Mouse (Mus musculus) left cerebral cortex, postnatal 10 days (tissue): ENCODE results near the gene Mrpl9. TPM values are rescaled to one million over a fixed set of nuclear protein-coding genes. Genes with fewer than 3 reads are reported as not detected.

Experiments used
- DNase-seq, 2 experiments: peaks; one replicate each; pipeline ENCODE4 v3.0.0; 2021 to 2022; ENCODE audit warnings: low spot score in 2 of 2, mixed read lengths in 1 of 2; ENCODE audit errors: extremely low spot score in 1 of 2
- intact Hi-C: fragments of 180-260 bp; cut with DNase I; formaldehyde crosslinking; loops from one replicate; pipeline ENCODE4 v1.15.1; 2025
- total RNA-seq, 2 experiments: library from RNA; stranded (reverse); gene quantifications; 2 replicates each; pipeline ENCODE4 v1.2.3; 2021

Mrpl9 gene
- total RNA-seq, 2 experiments from 2014 or later: 39.8 to 41.2 TPM

DNA sequence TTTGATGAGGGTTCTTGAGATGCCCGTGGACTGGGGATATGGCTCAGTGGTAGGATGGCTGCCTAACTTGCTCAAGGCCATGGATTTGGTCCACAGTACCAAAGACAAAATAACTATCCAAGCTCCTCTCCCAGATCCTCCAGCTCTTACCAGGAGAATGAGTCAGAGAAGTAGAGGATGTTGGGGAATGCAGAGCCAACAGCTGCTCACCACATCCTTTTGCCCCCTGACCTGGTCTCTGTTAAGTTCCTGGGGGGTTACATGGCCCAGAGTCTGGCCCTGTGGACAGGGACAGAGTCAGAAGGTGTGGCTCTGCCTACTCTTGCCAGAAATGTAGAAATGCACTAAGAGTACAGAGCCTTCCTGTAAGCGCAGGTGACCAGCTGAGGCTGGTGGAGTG, 16.7 kb downstream of the Mrpl9 start:
- no peak for DNase-seq
- intact Hi-C loops: loop anchor here (5.0 kb wide), 1 partner anchor 137 kb away; no protein-coding TSS in a partner anchor

DNA sequence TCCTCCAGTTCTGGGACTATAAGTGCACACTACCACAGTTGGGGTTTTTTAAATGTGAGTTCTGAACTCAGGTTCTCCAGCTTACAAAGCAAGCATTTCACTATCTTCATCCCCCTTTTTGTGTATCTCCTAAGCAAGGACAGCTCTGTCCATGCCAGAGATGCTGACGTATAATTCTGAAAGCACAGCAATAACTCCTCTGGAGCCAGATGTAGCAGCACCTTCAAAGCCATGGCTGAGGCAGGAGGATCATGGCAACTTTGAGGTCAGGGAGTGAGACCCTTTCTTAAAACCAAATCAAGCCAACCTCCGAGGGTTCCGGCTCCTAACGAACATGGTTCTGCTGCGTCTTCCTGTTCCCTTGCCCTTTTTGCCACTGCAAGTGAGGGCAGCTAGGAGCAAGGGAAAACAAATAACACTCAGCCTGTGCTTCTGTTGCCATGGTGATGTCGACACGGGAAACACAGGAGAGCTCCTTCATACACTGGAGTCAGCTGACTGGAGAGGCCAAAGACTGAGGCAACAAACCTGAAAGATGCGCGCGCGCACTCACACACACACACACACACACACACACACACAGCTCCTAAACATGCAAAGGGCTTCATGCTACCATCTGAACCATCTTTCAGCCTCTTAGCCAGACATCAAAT, 20.9 kb downstream of the Mrpl9 start:
- DNase-seq: no peak
- intact Hi-C loops: no loop called here

DNA sequence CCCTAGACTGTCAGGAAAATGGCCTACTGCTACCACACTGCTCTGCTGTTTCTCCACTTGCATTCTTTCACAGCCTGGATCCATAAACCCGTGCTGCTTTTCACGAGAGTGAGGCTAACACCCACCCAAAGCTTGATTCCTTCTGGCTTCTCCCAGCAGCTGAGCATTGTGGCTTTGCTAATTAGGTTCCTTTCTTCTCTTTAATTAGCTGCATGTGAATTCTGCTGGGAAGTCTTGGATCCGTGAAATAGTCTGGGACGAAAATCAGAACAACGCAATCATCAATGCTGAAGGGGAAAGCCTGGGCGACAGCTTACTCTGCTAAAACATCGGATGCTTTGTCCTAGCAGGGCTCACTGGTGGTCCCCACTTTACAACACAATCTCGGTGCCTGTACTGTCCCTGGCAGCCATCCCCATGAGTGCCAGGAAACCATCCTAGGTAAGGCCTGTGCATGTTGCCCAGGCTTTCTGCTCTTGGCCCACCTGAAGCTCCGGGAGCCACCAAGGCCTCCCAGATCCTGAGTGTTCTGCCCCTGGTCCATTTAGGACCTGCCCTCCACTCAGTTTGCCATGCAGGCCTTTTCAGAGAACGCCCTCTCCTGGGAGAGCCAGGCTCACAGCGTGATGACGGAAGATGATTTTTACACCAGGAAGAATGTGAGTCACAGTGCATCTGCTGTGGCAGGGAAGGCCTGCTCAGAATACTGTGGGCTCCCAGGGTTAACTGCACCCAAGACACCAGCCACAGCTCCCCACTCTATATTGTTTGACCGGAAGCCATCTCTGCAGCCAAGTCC, 22.7 kb downstream of the Mrpl9 start:
- intact Hi-C loops: no loop called here
- DNase-seq: peak in 1 of 2 experiments; percentile 79

DNA sequence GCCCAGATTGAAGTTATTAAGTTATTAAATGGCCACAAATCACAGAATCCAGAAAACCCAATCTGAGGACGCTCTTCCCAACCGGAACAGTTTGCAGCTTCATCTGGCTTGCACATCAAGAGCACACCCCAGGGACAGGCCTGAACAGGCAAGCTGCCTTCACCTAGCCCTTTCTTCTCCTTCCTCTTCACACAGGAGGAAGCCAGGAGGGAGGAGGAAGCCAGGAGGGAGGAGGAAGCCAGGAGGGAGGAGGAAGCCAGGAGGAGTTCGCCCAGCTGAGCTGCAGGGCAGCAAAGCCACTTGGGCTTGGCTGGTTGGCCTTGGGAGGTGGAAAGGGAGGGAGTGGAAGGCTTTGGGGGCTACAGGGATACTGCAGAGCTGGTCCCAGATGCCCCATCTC, 25.8 kb downstream of the Mrpl9 start:
- DNase-seq: no peak
- intact Hi-C loops: no loop called here

DNA sequence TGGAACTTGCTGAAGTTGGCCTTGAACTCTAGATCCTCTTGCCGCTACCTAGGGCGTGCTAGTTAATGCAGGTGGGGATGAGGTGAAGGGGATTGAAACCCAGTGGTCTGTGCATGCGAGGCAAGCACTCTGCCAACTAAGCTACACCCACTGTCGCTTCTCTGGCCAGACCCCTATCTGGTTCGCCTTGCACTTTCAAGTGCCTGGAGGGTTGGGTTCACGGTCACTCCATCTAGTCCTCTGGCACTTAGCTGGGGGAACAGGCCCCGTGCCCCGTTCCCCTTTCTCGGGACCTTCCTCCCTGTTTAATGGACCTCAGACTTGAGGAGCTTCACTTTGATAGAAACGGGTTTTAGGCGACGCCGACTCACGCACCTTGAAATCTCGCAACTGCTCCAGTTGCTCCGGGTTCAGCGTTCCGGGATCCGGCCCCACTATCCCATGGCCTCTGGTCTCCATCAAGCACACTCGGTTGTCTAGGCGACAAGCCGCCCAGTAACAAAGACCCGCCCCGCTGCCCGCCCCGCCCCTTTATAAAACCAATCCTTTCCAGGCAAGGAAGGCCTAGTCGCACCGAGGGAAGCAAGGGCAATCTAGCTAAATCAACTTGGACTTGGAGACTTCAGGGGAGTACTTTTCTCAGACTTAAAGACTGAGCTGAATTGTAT, 29.5 kb downstream of the Mrpl9 start:
- DNase-seq: no peak
- intact Hi-C loops: no loop called here

DNA sequence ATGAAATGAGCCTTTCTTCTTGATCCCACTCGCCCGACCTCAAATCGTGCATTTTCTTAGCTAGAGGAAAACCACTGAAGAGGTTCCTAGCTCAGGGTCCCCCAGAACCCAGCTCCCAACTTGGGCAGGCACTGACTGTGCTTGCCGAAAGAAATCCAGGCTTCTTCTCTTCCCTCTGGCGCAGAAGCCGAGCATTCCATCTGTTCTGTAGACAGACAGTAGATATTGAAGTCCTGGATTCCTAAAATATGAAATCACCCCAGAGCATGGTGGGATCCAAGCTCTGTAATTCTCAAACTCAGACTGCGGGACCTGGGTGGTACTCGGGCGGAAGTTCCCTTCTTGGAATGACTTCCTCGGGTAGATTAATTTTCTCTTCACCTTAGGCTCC, 30.0 kb downstream of the Mrpl9 start:
- DNase-seq: no peak
- intact Hi-C loops: no loop called here

DNA sequence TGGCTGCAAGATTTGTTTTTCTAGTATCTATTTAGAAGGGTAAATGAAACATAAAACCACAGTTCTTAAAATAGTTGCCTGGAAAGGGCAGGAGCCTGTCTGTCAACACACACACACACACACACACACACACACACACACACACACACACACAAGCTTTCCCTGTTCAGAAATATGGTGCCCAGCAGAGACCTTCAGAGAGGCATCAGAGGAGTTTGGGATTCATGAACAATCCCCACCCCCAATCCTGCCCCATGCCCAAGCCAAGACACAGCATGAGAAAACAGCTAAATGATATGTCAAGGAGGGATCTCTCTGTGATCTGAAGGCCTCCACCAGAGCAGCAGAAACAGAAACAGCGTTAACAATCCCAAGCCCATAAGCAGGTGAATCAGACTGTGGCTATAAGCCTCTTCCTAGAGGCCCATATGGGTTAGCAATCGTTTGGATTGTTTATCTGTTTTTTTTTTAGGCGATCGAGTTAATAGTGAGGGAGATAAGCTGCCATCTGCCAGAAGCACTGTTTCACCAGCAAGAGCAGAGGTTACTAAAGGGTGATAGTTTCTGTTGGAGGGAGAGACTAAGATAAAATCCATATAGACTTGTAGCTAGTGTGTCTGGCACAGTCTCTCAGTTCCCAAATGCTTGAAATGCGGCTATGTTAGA, 30.6 kb downstream of the Mrpl9 start:
- intact Hi-C loops: no loop called here
- DNase-seq: no peak

DNA sequence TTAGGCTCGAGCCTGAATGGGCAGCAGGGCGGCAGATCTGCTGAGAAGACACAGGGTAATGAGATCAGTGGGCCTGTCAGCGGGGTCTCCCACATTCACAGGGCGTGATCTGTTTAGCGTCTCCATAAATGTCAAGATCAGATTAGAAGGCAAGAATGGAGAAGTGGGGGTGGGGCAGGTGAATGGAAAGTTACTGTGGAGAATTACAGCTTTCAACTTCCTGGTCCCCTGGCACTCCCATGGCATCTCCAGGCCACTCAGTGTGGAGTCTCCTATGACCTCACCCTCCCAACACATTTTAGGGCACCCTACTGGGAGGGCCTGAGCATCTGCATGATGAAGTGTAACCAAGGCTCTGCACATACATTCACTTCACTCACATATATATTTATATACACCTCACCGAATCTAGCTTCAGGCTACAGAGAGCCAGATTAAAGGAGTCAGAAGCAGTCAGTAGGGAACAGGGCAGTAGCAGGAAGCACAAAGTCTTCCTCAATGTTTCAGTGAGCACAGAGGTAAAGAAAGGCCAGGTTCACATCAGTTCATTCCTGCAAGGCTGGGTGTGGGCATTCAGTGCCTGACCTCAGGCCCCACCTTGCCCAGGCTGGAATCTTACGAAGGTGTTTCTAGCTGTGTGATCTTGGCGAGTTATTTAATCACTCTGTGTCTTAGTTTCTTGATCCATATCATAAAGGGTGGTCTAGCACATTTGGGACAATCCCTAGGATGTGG, 33.4 kb downstream of the Mrpl9 start:
- intact Hi-C loops: no loop called here
- no peak for DNase-seq

DNA sequence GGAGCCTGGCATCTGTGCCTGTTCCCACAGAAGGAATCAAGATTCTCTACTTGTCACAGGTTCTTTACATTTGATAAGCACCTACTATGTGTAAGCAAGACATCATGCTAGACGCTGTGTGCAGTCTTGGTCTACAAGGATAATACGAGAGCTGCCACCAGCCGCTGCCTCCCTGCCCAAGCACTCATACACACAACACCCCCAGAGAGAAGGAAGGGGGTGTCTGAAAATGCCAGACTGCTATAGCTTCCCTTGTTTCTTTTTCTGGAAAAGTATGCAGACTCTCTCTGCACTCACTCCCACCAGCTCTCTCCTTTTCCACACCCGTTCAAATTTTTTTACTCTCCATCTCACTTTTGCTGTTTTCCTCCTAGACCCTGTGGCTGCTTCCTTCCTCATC, 34.3 kb downstream of the Mrpl9 start:
- intact Hi-C loops: no loop called here
- no peak for DNase-seq

DNA sequence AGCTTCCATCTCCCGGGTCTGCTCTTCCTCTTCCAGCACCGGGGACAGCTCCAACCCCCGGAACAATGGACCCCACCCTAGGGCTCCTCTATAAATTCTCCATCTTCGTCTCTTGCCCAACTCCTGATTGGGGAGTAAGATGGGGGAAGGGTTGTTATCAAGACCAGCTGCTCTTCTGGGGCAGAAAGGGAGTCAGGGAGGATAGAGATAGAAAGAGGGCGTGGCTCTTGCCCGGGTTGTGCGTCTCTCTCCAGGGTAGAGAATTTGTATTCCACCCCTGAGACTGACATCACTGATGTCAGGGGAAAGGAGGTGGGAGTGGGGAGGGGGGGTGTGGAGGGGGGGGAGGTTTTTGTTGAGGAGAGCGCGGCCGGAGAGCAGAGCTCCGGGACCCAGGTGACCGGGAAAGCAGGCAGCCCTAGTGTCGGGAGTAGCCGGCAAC, 34.9 kb downstream of the Mrpl9 start, which contains the start of gene Celf3:
Gene Celf3, plus strand, starts transcription at position 315 of the 442 bp plus-strand sequence.
- DNase-seq: peak; percentile 64 to 79
- intact Hi-C loops: no loop called here

DNA sequence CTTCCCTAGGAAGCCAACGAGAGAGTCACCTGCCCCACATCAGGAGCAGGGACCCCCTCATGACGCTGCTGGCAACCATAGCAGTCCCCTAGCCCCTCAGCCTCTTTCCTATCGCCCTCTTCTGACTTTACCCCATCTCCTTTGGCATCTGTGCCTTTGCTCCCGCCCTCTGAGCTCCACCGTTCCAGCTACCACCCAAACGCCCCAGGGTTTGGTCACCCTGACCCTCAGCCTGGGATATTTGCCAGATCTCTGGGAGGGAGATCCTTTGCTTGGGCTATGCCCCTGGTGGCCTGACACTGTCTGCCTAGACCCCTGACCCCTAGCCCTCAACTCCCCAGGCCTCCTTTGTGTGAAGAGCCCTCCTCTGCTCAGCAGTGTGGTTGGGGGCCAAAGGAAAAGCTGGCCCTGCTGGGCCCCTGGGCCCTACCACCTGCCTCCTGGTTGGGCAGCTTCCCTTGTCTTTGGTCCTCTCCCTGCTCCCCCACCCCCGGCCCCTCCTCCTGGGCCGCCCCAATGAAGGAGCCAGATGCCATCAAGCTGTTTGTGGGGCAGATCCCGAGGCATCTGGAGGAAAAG, 35.6 kb downstream of the Mrpl9 start:
- no peak for DNase-seq
- intact Hi-C loops: no loop called here

DNA sequence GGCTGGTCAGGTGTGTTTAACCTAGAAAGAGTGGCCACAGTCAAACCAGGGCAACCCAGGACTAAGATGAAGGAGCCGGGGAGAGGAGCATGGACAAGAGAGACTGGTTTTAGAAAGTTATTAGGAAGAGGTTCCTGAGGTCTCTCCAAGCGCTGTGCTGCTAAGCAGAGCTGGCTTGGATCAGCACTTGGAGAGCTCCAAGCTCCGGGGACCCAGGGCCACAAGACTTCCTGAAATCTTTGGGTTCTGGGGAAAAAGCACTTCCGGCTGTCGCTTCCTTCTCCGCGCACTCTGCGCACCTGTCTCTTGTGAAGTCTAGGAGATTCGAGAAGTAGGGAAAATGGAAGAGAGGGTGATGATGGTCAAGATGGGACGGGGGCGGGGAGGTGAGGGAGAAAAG, 36.4 kb downstream of the Mrpl9 start:
- intact Hi-C loops: no loop called here
- DNase-seq: no peak

DNA sequence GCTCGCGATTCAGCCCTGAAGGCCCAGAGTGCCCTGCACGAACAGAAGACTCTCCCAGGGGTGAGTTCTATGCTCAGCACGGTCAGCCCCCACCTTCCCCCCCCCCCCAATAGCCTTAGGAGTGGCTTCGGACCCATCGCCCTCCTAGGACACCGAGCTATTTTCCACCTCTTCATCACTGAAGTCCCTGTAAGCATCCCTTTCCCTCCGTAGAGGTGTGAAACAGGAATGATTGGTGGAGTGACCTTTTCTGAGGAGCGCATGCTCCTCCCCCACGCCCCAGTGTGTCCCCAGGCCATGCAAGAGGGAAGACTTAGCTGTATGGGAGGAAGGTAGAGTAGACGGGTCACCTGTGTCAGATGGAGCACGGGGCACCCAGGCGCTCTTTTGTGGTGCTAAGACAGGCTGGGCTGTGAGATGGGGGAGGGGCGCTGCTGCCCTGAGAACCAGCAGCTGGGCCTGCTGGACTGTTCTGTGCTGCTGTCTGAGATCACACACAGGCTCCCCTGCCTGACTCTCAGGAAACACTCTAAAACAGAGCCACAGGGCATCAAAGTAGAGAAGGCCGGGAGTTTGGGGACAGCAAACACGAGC, 37.3 kb downstream of the Mrpl9 start, which contains the start of gene Riiad1:
Gene Riiad1, minus strand, starts transcription at position 51 of the 594 bp plus-strand sequence.
- DNase-seq: no peak
- intact Hi-C loops: no loop called here

DNA sequence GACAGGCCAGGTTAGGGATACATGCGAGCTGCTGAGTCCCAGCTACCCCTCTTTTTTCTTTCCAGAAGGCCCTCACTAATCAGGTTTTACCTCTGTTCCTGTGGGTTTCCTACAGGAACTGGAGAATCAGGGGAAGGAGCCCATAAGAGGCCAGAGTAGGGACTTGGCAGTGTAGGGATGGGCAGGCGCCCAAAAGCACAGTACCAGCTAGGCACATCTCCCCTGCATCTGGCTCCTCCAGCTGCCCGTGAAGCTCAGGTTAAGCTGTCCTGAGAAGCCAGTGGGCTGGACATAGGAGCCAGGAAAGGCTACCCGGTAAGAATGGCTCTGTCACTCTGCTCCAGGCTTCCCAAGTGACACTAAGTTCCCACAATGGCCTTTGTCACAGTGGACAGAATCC, 38.3 kb downstream of the Mrpl9 start:
- intact Hi-C loops: no loop called here
- DNase-seq: no peak

DNA sequence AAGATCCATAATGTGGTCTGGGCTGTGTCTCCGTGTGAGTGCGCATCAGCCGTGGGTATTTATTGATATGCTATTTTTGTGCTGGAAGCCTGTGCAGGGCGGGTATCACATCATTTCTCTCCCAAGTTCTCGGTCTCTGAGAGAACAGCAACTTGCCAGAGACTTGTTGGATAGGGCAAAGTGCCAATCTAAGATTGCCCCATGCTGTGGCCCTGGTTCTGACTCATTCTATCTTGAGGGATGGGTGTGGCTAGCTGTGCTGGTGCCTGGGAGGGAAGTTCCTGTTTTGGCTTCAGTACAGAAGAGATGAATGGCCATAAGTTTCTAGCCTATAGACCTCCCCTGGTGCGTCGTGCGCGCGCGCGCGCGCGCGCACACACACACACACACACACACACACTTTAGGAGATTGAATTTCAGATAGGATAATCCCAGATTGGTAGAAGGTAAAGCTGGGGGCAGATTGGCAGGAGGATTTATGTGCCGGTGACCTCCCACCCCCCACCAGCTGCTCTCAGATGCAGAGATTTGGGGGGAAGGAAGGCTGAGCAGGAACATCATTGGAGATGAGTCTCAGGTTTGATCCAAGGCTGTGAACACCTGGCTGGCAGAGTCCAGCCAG, 39.8 kb downstream of the Mrpl9 start:
- intact Hi-C loops: no loop called here
- no peak for DNase-seq

DNA sequence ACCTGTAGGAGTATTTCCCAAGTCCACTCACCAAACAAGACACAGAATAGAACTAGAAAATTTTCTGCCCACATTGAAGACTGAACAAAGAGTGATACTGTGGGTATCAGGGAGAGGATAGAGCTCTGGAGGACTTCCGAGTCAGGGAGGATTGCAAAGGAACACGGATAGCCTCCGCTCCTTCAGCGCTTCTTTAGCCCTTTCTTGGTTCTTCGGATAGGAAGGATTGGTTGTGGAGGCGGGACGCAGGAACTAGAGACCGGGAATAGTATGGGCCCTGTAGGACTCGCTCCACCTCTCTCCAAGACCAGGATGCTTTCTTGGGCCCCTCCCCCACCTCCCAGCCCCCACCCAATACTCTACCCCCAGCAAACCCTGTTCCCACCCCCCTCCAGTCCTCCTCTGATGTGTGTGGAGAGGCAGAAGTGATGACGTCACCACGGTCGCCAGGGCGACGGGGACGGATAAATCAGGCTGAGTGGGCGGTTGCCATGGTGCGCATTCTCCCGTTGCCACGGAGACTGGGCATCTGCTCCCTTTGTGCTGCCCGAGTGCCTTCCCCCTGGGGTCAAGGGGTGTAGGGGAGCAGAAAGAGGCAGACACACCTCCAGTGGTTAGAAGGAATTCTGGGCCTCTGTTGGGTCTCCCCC, 40.8 kb downstream of the Mrpl9 start:
- peak; percentile 94 to 96 for DNase-seq
- intact Hi-C loops: no loop called here

DNA sequence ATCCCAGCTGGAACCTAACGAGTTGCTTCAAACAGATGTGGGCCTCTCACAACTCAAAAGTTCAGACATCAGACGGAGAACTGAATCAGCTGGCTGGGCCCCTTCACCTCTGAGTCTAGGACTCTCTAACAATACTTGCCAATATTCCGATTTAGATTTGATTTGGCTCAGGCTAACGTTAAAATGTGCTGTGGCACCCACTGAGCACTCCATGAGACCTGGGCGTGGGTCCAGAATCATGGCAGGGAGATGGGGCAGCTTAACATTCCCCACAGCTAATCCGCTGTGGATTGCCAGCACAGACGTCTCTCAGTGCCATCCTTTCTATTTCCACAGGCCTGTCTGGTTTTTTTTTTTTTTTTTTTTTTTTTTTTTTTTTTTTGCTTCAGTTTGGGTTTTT, 42.8 kb downstream of the Mrpl9 start:
- intact Hi-C loops: no loop called here
- DNase-seq: no peak
